Mouse (Mus musculus) limb, embryonic 13.5 days (tissue): Measurements from ENCODE around the gene Fuom. TPM values are rescaled to one million over a fixed set of nuclear protein-coding genes. Genes with fewer than 3 reads are reported as not detected.
A peak's percentile ranks its signal among the peaks of the same experiment; 100 is the strongest.
"Not testable (repeated sequence)": the region's sequence is repeated elsewhere in the genome, so short reads cannot be mapped to it uniquely, and the experiment has no call there.

Experiments used
- ATAC-seq: fragments of 200-750 bp; cut with Nextera tagmentation; 2 replicates; pipeline ENCODE4 v1.8.0; 2017; ENCODE audit warnings: low read depth, moderate number of reproducible peaks, moderate TSS enrichment; ENCODE audit not compliant: low FRiP score
- H3K27ac ChIP-seq: fragments of 300-500 bp; sonication (generic); 2 replicates; pipeline ENCODE4 v1.5.1; 2015; ENCODE audit warnings: inconsistent platforms, mild to moderate bottlenecking, moderate library complexity
- H3K27me3 ChIP-seq: fragments of 300-500 bp; sonication (generic); 2 replicates; pipeline ENCODE4 v1.6.1; 2015; ENCODE audit warnings: mild to moderate bottlenecking, inconsistent platforms
- H3K36me3 ChIP-seq: fragments of 300-500 bp; sonication (generic); 2 replicates; pipeline ENCODE4 v1.6.1; 2015; ENCODE audit warnings: inconsistent platforms, mild to moderate bottlenecking, moderate library complexity
- H3K4me1 ChIP-seq: fragments of 300-500 bp; sonication (generic); 2 replicates; pipeline ENCODE4 v1.6.1; 2015; ENCODE audit warnings: inconsistent platforms
- H3K4me2 ChIP-seq: fragments of 300-500 bp; sonication (generic); replicated peaks from 2 replicates; pipeline ENCODE4 v1.6.1; 2015; ENCODE audit warnings: inconsistent platforms, mild to moderate bottlenecking, moderate library complexity
- H3K4me3 ChIP-seq: fragments of 300-500 bp; sonication (generic); 2 replicates; pipeline ENCODE4 v1.5.1; 2015; ENCODE audit warnings: moderate library complexity, mild to moderate bottlenecking, inconsistent platforms
- H3K9ac ChIP-seq: fragments of 300-500 bp; sonication (generic); 2 replicates; pipeline ENCODE4 v1.6.1; 2015; ENCODE audit warnings: mild to moderate bottlenecking, inconsistent platforms
- H3K9me3 ChIP-seq: fragments of 300-500 bp; sonication (generic); 2 replicates; pipeline ENCODE4 v1.6.1; 2016; ENCODE audit warnings: inconsistent platforms
- WGBS: fragments of 180-500 bp; shearing (Covaris S2); methylation state at CpG from one replicate; pipeline ENCODE4 v1.1.7; 2015; 5-methylcytosine and 5-hydroxymethylcytosine counted together
- polyA plus RNA-seq: library from polyadenylated mRNA; unstranded; fragments of >200 nt; fragmentation: Nextera tagmentation; extraction: Ambion mirVana; gene quantifications from 2 replicates; pipeline ENCODE4 v1.2.1, GENCODE M21; 2015

The Fuom gene
- 22.1 and 24.9 TPM in 2 replicates for polyA plus RNA-seq

- Histone ChIP-seq H3K9me3 (no peaks in the 10 kb centered on the region), H3K4me2 (peak within 1 kb of the TSS; percentile 68), H3K36me3 (peaks cover 28% of the 10 kb centered on the region), H3K27me3 (no peaks in the 10 kb centered on the region), H3K4me3 (peak within 1 kb of the TSS; percentile 44), H3K27ac (0 out of 2 replicates have a peak within 1 kb of the TSS, but pooled peaks have one; percentile 6), H3K4me1 (peaks cover 15% of the 10 kb centered on the region; the same call in 1 of the 2 replicates), H3K9ac (peak within 1 kb of the TSS; percentile 62)
- ATAC-seq = peak; percentile 92
- WGBS = 2% methylated on average over 30 of the region's 30 CpGs
Measured at GRCm38 (mm10) chr7:140101993-140102860, at the start of gene Fuom. Gene Fuom (minus strand): TSS chr7:140102441.

- ATAC-seq = no peak
- H3K27me3 ChIP-seq = no peaks in the 10 kb centered on the region
- no peaks in the 10 kb centered on the region for H3K4me1 ChIP-seq
- H3K9ac ChIP-seq = no peak overlapping the region
- WGBS = 79% methylated on average over 4 of the region's 4 CpGs
- H3K27ac ChIP-seq = no peak overlapping the region
- no peak overlapping the region for H3K4me3 ChIP-seq
- H3K4me2 ChIP-seq = no peak overlapping the region
- H3K9me3 ChIP-seq = no peaks in the 10 kb centered on the region
- peaks cover 8% of the 10 kb centered on the region; the same call in 1 of the 2 replicates for H3K36me3 ChIP-seq
Measured at GRCm38 (mm10) chr7:140144550-140144949, 42.3 kb upstream of the Fuom start.

GRCm38 (mm10) chr7:140141350-140141749, 39.1 kb upstream of the Fuom start:
- no peak overlapping the region for H3K4me2 ChIP-seq
- no peaks in the 10 kb centered on the region for H3K9me3 ChIP-seq
- peak overlapping the region; percentile 25; the same call in 1 of the 2 replicates for H3K9ac ChIP-seq
- no peaks in the 10 kb centered on the region for H3K36me3 ChIP-seq
- no peaks in the 10 kb centered on the region for H3K27me3 ChIP-seq
- 7% methylated on average over 14 of the region's 14 CpGs for WGBS
- no peak for ATAC-seq
- no peak overlapping the region for H3K27ac ChIP-seq
- H3K4me1 ChIP-seq = peaks cover 6% of the 10 kb centered on the region
- H3K4me3 ChIP-seq = no peak overlapping the region

- ATAC-seq = no peak
- peak overlapping the region; percentile 89 for H3K9ac ChIP-seq
- H3K4me2 ChIP-seq = peak overlapping the region; percentile 81
- peaks cover 14% of the 10 kb centered on the region for H3K36me3 ChIP-seq
- peaks cover 6% of the 10 kb centered on the region for H3K4me1 ChIP-seq
- H3K27ac ChIP-seq = peak overlapping the region; percentile 59; the same call in 1 of the 2 replicates
- H3K27me3 ChIP-seq = no peaks in the 10 kb centered on the region
- H3K9me3 ChIP-seq = no peaks in the 10 kb centered on the region
- H3K4me3 ChIP-seq = peak overlapping the region; percentile 79
- under 1% methylated on average over 8 of the region's 8 CpGs for WGBS
Measured at GRCm38 (mm10) chr7:140138021-140138310, 35.7 kb upstream of the Fuom start.

- Histone ChIP-seq H3K27me3 (no peaks in the 10 kb centered on the region), H3K36me3 (peaks cover 14% of the 10 kb centered on the region), H3K27ac (peak within 1 kb of the TSS; percentile 59; the same call in 1 of the 2 replicates), H3K4me2 (peak within 1 kb of the TSS; percentile 81), H3K4me3 (peak within 1 kb of the TSS; percentile 79), H3K9ac (peak within 1 kb of the TSS; percentile 89), H3K9me3 (no peaks in the 10 kb centered on the region), H3K4me1 (peaks cover 6% of the 10 kb centered on the region)
- WGBS = 1% methylated on average over 39 of the region's 39 CpGs
- peak; percentile 98 for ATAC-seq
Measured at GRCm38 (mm10) chr7:140137135-140138020, 35.1 kb upstream of the Fuom start, which contains the start of gene Mtg1. Gene Mtg1 (plus strand): TSS chr7:140137564.

GRCm38 (mm10) chr7:140135106-140135770, 33.0 kb upstream of the Fuom start:
- no peak for ATAC-seq
- H3K9me3 ChIP-seq = no peaks in the 10 kb centered on the region
- no peak overlapping the region for H3K27ac ChIP-seq
- peaks cover 25% of the 10 kb centered on the region for H3K36me3 ChIP-seq
- H3K27me3 ChIP-seq = no peaks in the 10 kb centered on the region
- H3K4me2 ChIP-seq = no peak overlapping the region
- WGBS = 86% methylated on average over 5 of the region's 5 CpGs
- H3K4me1 ChIP-seq = peaks cover 6% of the 10 kb centered on the region
- no peak overlapping the region for H3K9ac ChIP-seq
- no peak overlapping the region for H3K4me3 ChIP-seq

- not testable (repeated sequence) for ATAC-seq, H3K4me3 ChIP-seq, H3K4me2 ChIP-seq, H3K9ac ChIP-seq, H3K27ac ChIP-seq, H3K9me3 ChIP-seq, H3K27me3 ChIP-seq, H3K4me1 ChIP-seq
- 87% methylated on average over 7 of the region's 7 CpGs for WGBS
- peaks cover 37% of the 10 kb centered on the region for H3K36me3 ChIP-seq
Measured at GRCm38 (mm10) chr7:140134033-140134432, 31.8 kb upstream of the Fuom start.

GRCm38 (mm10) chr7:140132184-140132583, 29.9 kb upstream of the Fuom start:
- H3K36me3 ChIP-seq = peaks cover 37% of the 10 kb centered on the region
- H3K4me3 ChIP-seq, H3K27ac ChIP-seq, H3K4me1 ChIP-seq, H3K27me3 ChIP-seq, H3K9ac ChIP-seq, ATAC-seq, H3K4me2 ChIP-seq, H3K9me3 ChIP-seq: not testable (repeated sequence)
- 86% methylated on average over 7 of the region's 7 CpGs for WGBS

- Histone ChIP-seq H3K9me3 (no peaks in the 10 kb centered on the region), H3K4me3 (no peak overlapping the region), H3K4me1 (peaks cover 14% of the 10 kb centered on the region), H3K9ac (no peak overlapping the region), H3K4me2 (no peak overlapping the region), H3K27me3 (peaks cover 3% of the 10 kb centered on the region; the same call in 1 of the 2 replicates), H3K36me3 (peaks cover 23% of the 10 kb centered on the region), H3K27ac (no peak overlapping the region)
- WGBS = 88% methylated on average over 2 of the region's 2 CpGs
- no peak for ATAC-seq
Measured at GRCm38 (mm10) chr7:140127911-140128310, 25.7 kb upstream of the Fuom start.

GRCm38 (mm10) chr7:140126934-140127333, 24.7 kb upstream of the Fuom start:
- Histone ChIP-seq H3K4me1 (peaks cover 14% of the 10 kb centered on the region), H3K27me3 (peaks cover 3% of the 10 kb centered on the region; the same call in 1 of the 2 replicates), H3K36me3 (peaks cover 23% of the 10 kb centered on the region), H3K27ac (no peak overlapping the region), H3K9ac (no peak overlapping the region), H3K4me3 (no peak overlapping the region), H3K4me2 (peak overlapping the region; percentile 35; the same call in 1 of the 2 replicates), H3K9me3 (no peaks in the 10 kb centered on the region)
- WGBS = 80% methylated on average over 3 of the region's 3 CpGs
- no peak for ATAC-seq

- peaks cover 18% of the 10 kb centered on the region for H3K36me3 ChIP-seq
Measured at GRCm38 (mm10) chr7:140126022-140126350, 23.7 kb upstream of the Fuom start.

More at GRCm38 (mm10) chr7:140126022-140126350, 23.7 kb upstream of the Fuom start:
- Histone ChIP-seq H3K9ac (peak overlapping the region; percentile 85), H3K9me3 (no peaks in the 10 kb centered on the region), H3K27me3 (peaks cover 3% of the 10 kb centered on the region; the same call in 1 of the 2 replicates), H3K27ac (peak overlapping the region; percentile 63; the same call in 1 of the 2 replicates), H3K4me2 (peak overlapping the region; percentile 87), H3K4me1 (peaks cover 14% of the 10 kb centered on the region), H3K4me3 (peak overlapping the region; percentile 81)
- peak; percentile 14; the same call in 1 of the 2 replicates for ATAC-seq
- whole genome bisulfite sequencing = 5% methylated on average over 5 of the region's 5 CpGs
